Mouse (Mus musculus) lung, postnatal 4 days (tissue): Measurements from ENCODE around the gene Abcc3.
"Not testable (repeated sequence)": the region's sequence is repeated elsewhere in the genome, so short reads cannot be mapped to it uniquely, and the experiment has no call there.

Source experiments
- DNase-seq, 2 experiments: peaks; one replicate each; pipeline ENCODE4 v3.0.0; 2021

Abcc3 gene

GRCm38 (mm10) chr11:94402029-94402428 lies 9.2 kb upstream of the Abcc3 start:
- DNase-seq: not testable (repeated sequence)

- DNase-seq: no peak
Measured at GRCm38 (mm10) chr11:94400996-94401395, 8.2 kb upstream of the Abcc3 start.

- DNase-seq: no peak
Measured at GRCm38 (mm10) chr11:94394107-94394506, 1.3 kb upstream of the Abcc3 start.

GRCm38 (mm10) chr11:94393490-94393889 lies 693 bp upstream of the Abcc3 start:
- not testable (repeated sequence) for DNase-seq

GRCm38 (mm10) chr11:94391661-94392060 lies 1.1 kb downstream of the Abcc3 start:
- DNase-seq: no peak

- DNase-seq: no peak
Measured at GRCm38 (mm10) chr11:94390825-94391224, 2.0 kb downstream of the Abcc3 start.

GRCm38 (mm10) chr11:94389724-94390396 lies 2.9 kb downstream of the Abcc3 start:
- no peak for DNase-seq

- DNase-seq: no peak
Measured at GRCm38 (mm10) chr11:94389021-94389420, 3.8 kb downstream of the Abcc3 start.

- DNase-seq: no peak
Measured at GRCm38 (mm10) chr11:94387756-94388155, 5.0 kb downstream of the Abcc3 start.

GRCm38 (mm10) chr11:94385977-94386771 lies 6.6 kb downstream of the Abcc3 start:
- peak; percentile 68 to 81 for DNase-seq

- DNase-seq: no peak
Measured at GRCm38 (mm10) chr11:94379736-94380135, 13.1 kb downstream of the Abcc3 start.

- no peak for DNase-seq
Measured at GRCm38 (mm10) chr11:94379061-94379460, 13.7 kb downstream of the Abcc3 start.

- no peak for DNase-seq
Measured at GRCm38 (mm10) chr11:94374276-94374948, 18.4 kb downstream of the Abcc3 start.

- DNase-seq: no peak
Measured at GRCm38 (mm10) chr11:94370809-94371208, 22.0 kb downstream of the Abcc3 start.

GRCm38 (mm10) chr11:94369981-94370380 lies 22.8 kb downstream of the Abcc3 start:
- no peak for DNase-seq

GRCm38 (mm10) chr11:94365340-94365739 lies 27.5 kb downstream of the Abcc3 start:
- DNase-seq: peak; percentile 46 to 64

- DNase-seq: peak; percentile 33 to 59
Measured at GRCm38 (mm10) chr11:94363690-94364089, 29.1 kb downstream of the Abcc3 start.

GRCm38 (mm10) chr11:94362101-94362500 lies 30.7 kb downstream of the Abcc3 start:
- no peak for DNase-seq

- DNase-seq: no peak
Measured at GRCm38 (mm10) chr11:94361166-94361870, 31.5 kb downstream of the Abcc3 start.

GRCm38 (mm10) chr11:94359168-94359567 lies 33.6 kb downstream of the Abcc3 start:
- DNase-seq: no peak

GRCm38 (mm10) chr11:94355521-94356217 lies 37.1 kb downstream of the Abcc3 start:
- no peak for DNase-seq

GRCm38 (mm10) chr11:94351094-94351493 lies 41.7 kb downstream of the Abcc3 start:
- no peak for DNase-seq
